Mouse (Mus musculus) ES-Bruce4 (cell line): ENCODE data around the gene Tekt4.

Experiments used
- CTCF ChIP-seq: IDR thresholded peaks from one replicate; pipeline ENCODE4 v1.8.1; 2011; ENCODE audit warnings: low read depth, low read length
- EP300 ChIP-seq: IDR thresholded peaks from 2 replicates; pipeline ENCODE4 v1.6.1; 2011; ENCODE audit warnings: low read depth, low read length; ENCODE audit not compliant: insufficient read depth

DNA sequence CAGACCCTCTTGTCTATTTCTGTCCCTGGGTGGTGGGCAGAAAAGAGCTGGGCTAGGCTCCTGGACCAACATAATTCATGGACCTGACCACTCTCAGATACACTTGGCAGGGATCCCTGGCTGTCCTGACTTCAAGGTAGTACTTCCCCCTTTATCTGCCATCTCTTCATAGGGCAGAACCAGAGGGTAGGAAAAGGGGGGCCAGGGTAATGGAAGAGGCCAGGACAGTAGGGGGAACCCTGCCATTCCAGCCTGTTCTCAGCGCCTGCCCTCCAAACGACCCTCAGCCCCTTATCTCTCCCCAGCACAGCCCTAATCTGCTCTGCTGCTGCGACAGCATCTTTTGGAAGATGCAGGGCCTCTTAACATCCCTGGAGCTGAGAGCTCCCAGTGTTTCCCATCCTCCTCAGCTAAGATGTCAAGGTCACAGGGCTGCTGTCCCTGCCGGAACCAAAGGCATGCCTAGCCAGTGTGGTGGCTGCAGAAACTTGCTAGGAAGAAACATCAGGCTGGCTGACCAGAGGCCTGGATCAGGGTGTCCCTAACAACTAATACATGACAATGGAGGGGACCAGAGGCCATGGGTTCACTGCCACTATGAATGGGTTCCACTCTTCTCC lies 9.0 kb downstream of the Tekt4 start:
- no peak for TF ChIP-seq EP300
- no peak for TF ChIP-seq CTCF
